Comparison of ENCODE assay signal across 8 mouse cellular contexts in the genomic region with DNA sequence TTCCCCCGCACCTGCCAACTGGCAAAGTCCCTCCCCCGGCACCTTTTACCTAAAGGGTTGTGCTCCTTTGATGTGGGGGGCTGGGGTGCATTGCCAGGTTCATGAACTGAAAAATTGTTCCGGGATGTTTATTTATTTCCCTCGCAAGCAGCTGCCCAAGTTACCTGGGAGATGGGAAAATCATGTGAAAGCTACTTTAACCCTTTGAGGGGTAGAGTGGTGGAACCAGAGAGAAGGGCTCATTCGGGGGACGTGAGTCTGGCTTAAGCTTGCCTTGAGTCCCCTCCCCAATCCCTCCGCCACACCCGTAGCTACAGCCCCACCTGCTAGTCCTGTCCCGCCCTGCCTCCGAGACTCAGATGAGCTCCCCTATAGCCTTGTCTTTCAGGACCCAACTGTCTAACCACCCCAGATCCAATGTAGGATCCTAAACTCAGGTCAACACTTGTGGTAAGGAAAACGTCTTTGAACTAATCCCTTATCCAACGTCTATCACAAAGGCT. TPM values are rescaled to one million over a fixed set of nuclear protein-coding genes. Genes with fewer than 3 reads are reported as not detected.
DNase-seq lines count a peak whose midpoint lies in the region; ATAC-seq lines count a peak whose summit lies in the region.

No protein-coding gene starts in this region.

- H3K27ac ChIP-seq in lung, embryonic 15.5 days: peak overlapping the region; percentile 97
- peak overlapping the region; percentile 89 for H3K27ac ChIP-seq in forebrain, embryonic 12.5 days
- peak overlapping the region; percentile 93; the same call in 1 of the 2 replicates for H3K27ac ChIP-seq in liver, embryonic 11.5 days (ENCODE audit: low read depth, low read length)
- H3K27ac ChIP-seq in stomach, embryonic 16.5 days (ENCODE audit: low read length): peak overlapping the region; percentile 97

- no peaks in the 10 kb centered on the region for H3K36me3 ChIP-seq in lung, embryonic 15.5 days
- H3K36me3 ChIP-seq in forebrain, embryonic 12.5 days (replicated peaks): 0 out of 2 replicates have a peak, but pooled peaks cover under 1% of the 10 kb centered on the region
- H3K36me3 ChIP-seq in liver, embryonic 11.5 days (ENCODE audit: control insufficient read depth, insufficient read depth, low read length): no peaks in the 10 kb centered on the region
- H3K36me3 ChIP-seq in stomach, embryonic 16.5 days (ENCODE audit: control insufficient read depth, insufficient read depth, low read length): no peaks in the 10 kb centered on the region

- no peaks in the 10 kb centered on the region for H3K9me3 ChIP-seq in lung, embryonic 15.5 days
- H3K9me3 ChIP-seq in forebrain, embryonic 12.5 days: no peaks in the 10 kb centered on the region
- no peaks in the 10 kb centered on the region for H3K9me3 ChIP-seq in liver, embryonic 11.5 days (ENCODE audit: control insufficient read depth, low read length)
- no peaks in the 10 kb centered on the region for H3K9me3 ChIP-seq in stomach, embryonic 16.5 days (replicated peaks; ENCODE audit: control insufficient read depth, low read length)

- peak overlapping the region; percentile 88 for H3K4me3 ChIP-seq in lung, embryonic 15.5 days
- peak overlapping the region; percentile 82 for H3K4me3 ChIP-seq in forebrain, embryonic 12.5 days (replicated peaks)
- H3K4me3 ChIP-seq in liver, embryonic 11.5 days (ENCODE audit: low read depth, low read length): peak overlapping the region; percentile 84
- H3K4me3 ChIP-seq in stomach, embryonic 16.5 days (replicated peaks; ENCODE audit: low read length): peak overlapping the region; percentile 88

- peaks cover 39% of the 10 kb centered on the region for H3K4me1 ChIP-seq in lung, embryonic 15.5 days
- peaks cover 35% of the 10 kb centered on the region for H3K4me1 ChIP-seq in forebrain, embryonic 12.5 days
- peaks cover 38% of the 10 kb centered on the region for H3K4me1 ChIP-seq in liver, embryonic 11.5 days (replicated peaks; ENCODE audit: control insufficient read depth, insufficient read depth, low read length)
- peaks cover 30% of the 10 kb centered on the region for H3K4me1 ChIP-seq in stomach, embryonic 16.5 days (ENCODE audit: control insufficient read depth, insufficient read depth, low read length)

- H3K4me2 ChIP-seq in lung, embryonic 15.5 days: peak overlapping the region; percentile 94
- H3K4me2 ChIP-seq in forebrain, embryonic 12.5 days: peak overlapping the region; percentile 77
- H3K4me2 ChIP-seq in liver, embryonic 11.5 days: peak overlapping the region; percentile 93
- peak overlapping the region; percentile 73 for H3K4me2 ChIP-seq in stomach, embryonic 16.5 days (ENCODE audit: low read depth, low read length)

- H3K27me3 ChIP-seq in lung, embryonic 15.5 days: no peaks in the 10 kb centered on the region
- no peaks in the 10 kb centered on the region for H3K27me3 ChIP-seq in forebrain, embryonic 12.5 days
- H3K27me3 ChIP-seq in liver, embryonic 11.5 days (replicated peaks; ENCODE audit: control insufficient read depth, insufficient read depth, low read length): no peaks in the 10 kb centered on the region
- H3K27me3 ChIP-seq in stomach, embryonic 16.5 days (ENCODE audit: control insufficient read depth, insufficient read depth, low read length): no peaks in the 10 kb centered on the region

- no peak for ATAC-seq in lung, embryonic 15.5 days (ENCODE audit: borderline replicate concordance, extremely low read depth, low FRiP score, low TSS enrichment)
- no peak for ATAC-seq in forebrain, embryonic 12.5 days (ENCODE audit: low FRiP score)
- ATAC-seq in liver, embryonic 11.5 days (replicated peaks; ENCODE audit: low FRiP score): no peak
- peak; percentile 14; the same call in 1 of the 2 replicates for ATAC-seq in stomach, embryonic 16.5 days (ENCODE audit: insufficient read depth, low FRiP score)

- H3K9ac ChIP-seq in lung, embryonic 15.5 days: peak overlapping the region; percentile 91
- peak overlapping the region; percentile 92 for H3K9ac ChIP-seq in forebrain, embryonic 12.5 days
- H3K9ac ChIP-seq in liver, embryonic 11.5 days (ENCODE audit: low read depth, low read length): peak overlapping the region; percentile 91
- peak overlapping the region; percentile 96 for H3K9ac ChIP-seq in stomach, embryonic 16.5 days (ENCODE audit: low read length)

- no peak for DNase-seq in lung, postnatal 4 days
- DNase-seq in liver, embryonic 11.5 days (ENCODE audit: low spot score): no peak
- no peak for DNase-seq in urinary bladder, postnatal 14 days (ENCODE audit: low spot score)
- DNase-seq in layer of hippocampus, postnatal 10 days (ENCODE audit: low spot score in 2 of 2): no peak
- DNase-seq in adrenal gland, postnatal 4 days (ENCODE audit: low spot score in 2 of 2): no peak

- 4% methylated on average over 12 of the region's 12 CpGs for WGBS in lung, embryonic 15.5 days
- 2% methylated on average over 12 of the region's 12 CpGs for WGBS in forebrain, embryonic 12.5 days
- WGBS in liver, embryonic 11.5 days: 8% methylated on average over 12 of the region's 12 CpGs
- 4% methylated on average over 12 of the region's 12 CpGs for WGBS in stomach, embryonic 16.5 days

RNA-seq across cellular contexts. Expression of a gene that starts 0.3 kb away (rescaled TPM):
- 22.4 and 23.2 TPM in 2 replicates for polyA plus RNA-seq in lung, embryonic 15.5 days (2015; fragmentation: Nextera tagmentation; extraction: Ambion mirVana)
- polyA plus RNA-seq in forebrain, embryonic 12.5 days (2016; fragmentation: Nextera tagmentation; extraction: Ambion mirVana): 12.9 and 14.2 TPM in 2 replicates
- 8.3 and 12.3 TPM in 2 replicates for polyA plus RNA-seq in liver, embryonic 11.5 days (2014; fragmentation: Nextera tagmentation; extraction: Ambion mirVana)
- 15.2 and 17.8 TPM in 2 replicates for polyA plus RNA-seq in stomach, embryonic 16.5 days (2015; fragmentation: Nextera tagmentation; extraction: Ambion mirVana)
- 10 to 100 TPM; 41.4 to 44.6 TPM for total RNA-seq in layer of hippocampus, postnatal 10 days (2021)
- 10 to 100 TPM; 78.0 to 83.3 TPM for total RNA-seq in adrenal gland, postnatal 4 days (2021)

RNA-seq across cellular contexts. Expression of a gene that starts 20.5 kb away (rescaled TPM):
- polyA plus RNA-seq in lung, embryonic 15.5 days (2015; fragmentation: Nextera tagmentation; extraction: Ambion mirVana): 26.7 and 27.2 TPM in 2 replicates
- 77.1 and 80.4 TPM in 2 replicates for polyA plus RNA-seq in forebrain, embryonic 12.5 days (2016; fragmentation: Nextera tagmentation; extraction: Ambion mirVana)
- 13.2 TPM in 2 replicates for polyA plus RNA-seq in liver, embryonic 11.5 days (2014; fragmentation: Nextera tagmentation; extraction: Ambion mirVana)
- 27.3 and 28.2 TPM in 2 replicates for polyA plus RNA-seq in stomach, embryonic 16.5 days (2015; fragmentation: Nextera tagmentation; extraction: Ambion mirVana)
- total RNA-seq in layer of hippocampus, postnatal 10 days (2021): 100 to 1,000 TPM; 139 to 147 TPM
- 10 to 100 TPM; 28.6 to 34.5 TPM for total RNA-seq in adrenal gland, postnatal 4 days (2021)

RNA-seq across cellular contexts. Expression of a gene that starts 39.4 kb away (rescaled TPM):
- polyA plus RNA-seq in lung, embryonic 15.5 days (2015; fragmentation: Nextera tagmentation; extraction: Ambion mirVana): not detected in 2 replicates
- not detected in 2 replicates for polyA plus RNA-seq in forebrain, embryonic 12.5 days (2016; fragmentation: Nextera tagmentation; extraction: Ambion mirVana)
- polyA plus RNA-seq in liver, embryonic 11.5 days (2014; fragmentation: Nextera tagmentation; extraction: Ambion mirVana): 0.55 TPM in 1 of 2 replicates, not detected in the other
- 0.44 and 0.45 TPM in 2 replicates for polyA plus RNA-seq in stomach, embryonic 16.5 days (2015; fragmentation: Nextera tagmentation; extraction: Ambion mirVana)
- total RNA-seq in layer of hippocampus, postnatal 10 days (2021): not detected
- total RNA-seq in adrenal gland, postnatal 4 days (2021): under 1 TPM in 1 of 2 experiments, not detected in 1; 0.62 TPM

RNA-seq across cellular contexts. Expression of a gene that starts 39.5 kb away (rescaled TPM):
- 51.4 and 56.3 TPM in 2 replicates for polyA plus RNA-seq in lung, embryonic 15.5 days (2015; fragmentation: Nextera tagmentation; extraction: Ambion mirVana)
- 61.2 and 63.2 TPM in 2 replicates for polyA plus RNA-seq in forebrain, embryonic 12.5 days (2016; fragmentation: Nextera tagmentation; extraction: Ambion mirVana)
- polyA plus RNA-seq in liver, embryonic 11.5 days (2014; fragmentation: Nextera tagmentation; extraction: Ambion mirVana): 56.0 and 56.3 TPM in 2 replicates
- polyA plus RNA-seq in stomach, embryonic 16.5 days (2015; fragmentation: Nextera tagmentation; extraction: Ambion mirVana): 44.9 and 52.4 TPM in 2 replicates
- total RNA-seq in layer of hippocampus, postnatal 10 days (2021): 10 to 100 TPM; 36.0 to 51.6 TPM
- 10 to 100 TPM; 52.8 to 65.1 TPM for total RNA-seq in adrenal gland, postnatal 4 days (2021)

RNA-seq across cellular contexts. Expression of a gene that starts 52.5 kb away (rescaled TPM):
- polyA plus RNA-seq in lung, embryonic 15.5 days (2015; fragmentation: Nextera tagmentation; extraction: Ambion mirVana): 22.5 and 22.9 TPM in 2 replicates
- polyA plus RNA-seq in forebrain, embryonic 12.5 days (2016; fragmentation: Nextera tagmentation; extraction: Ambion mirVana): 23.9 and 24.1 TPM in 2 replicates
- 18.8 and 19.4 TPM in 2 replicates for polyA plus RNA-seq in liver, embryonic 11.5 days (2014; fragmentation: Nextera tagmentation; extraction: Ambion mirVana)
- polyA plus RNA-seq in stomach, embryonic 16.5 days (2015; fragmentation: Nextera tagmentation; extraction: Ambion mirVana): 17.0 and 18.6 TPM in 2 replicates
- 10 to 100 TPM; 78.3 to 81.4 TPM for total RNA-seq in layer of hippocampus, postnatal 10 days (2021)
- total RNA-seq in adrenal gland, postnatal 4 days (2021): 10 to 100 TPM; 76.4 to 85.9 TPM
